Mouse (Mus musculus) liver, embryonic 16.5 days (tissue): ENCODE results near the gene Phf11d. TPM values are rescaled to one million over a fixed set of nuclear protein-coding genes. Genes with fewer than 3 reads are reported as not detected.
"Not testable (repeated sequence)": the region's sequence is repeated elsewhere in the genome, so short reads cannot be mapped to it uniquely, and the experiment has no call there.

Source experiments
- ATAC-seq: fragments of 200-750 bp; cut with Nextera tagmentation; 2 replicates; pipeline ENCODE4 v1.8.0; 2017; ENCODE audit warnings: low read depth, mild to moderate bottlenecking, moderate number of reproducible peaks, moderate library complexity
- H3K27ac ChIP-seq: fragments of 300-500 bp; sonication (generic); 2 replicates; pipeline ENCODE4 v1.5.1; 2014; ENCODE audit warnings: mild to moderate bottlenecking, low read length
- H3K27me3 ChIP-seq: fragments of 300-500 bp; sonication (generic); 2 replicates; pipeline ENCODE4 v1.6.1; 2014; ENCODE audit warnings: low read depth, low read length, mixed read lengths; ENCODE audit not compliant: control insufficient read depth, insufficient read depth
- H3K36me3 ChIP-seq: fragments of 300-500 bp; sonication (generic); 2 replicates; pipeline ENCODE4 v1.6.1; 2014; ENCODE audit warnings: mild to moderate bottlenecking; ENCODE audit not compliant: control insufficient read depth, insufficient read depth
- H3K4me1 ChIP-seq: fragments of 300-500 bp; sonication (generic); 2 replicates; pipeline ENCODE4 v1.6.1; 2014; ENCODE audit warnings: low read depth, low read length, mixed read lengths; ENCODE audit not compliant: control insufficient read depth
- H3K4me2 ChIP-seq: fragments of 300-500 bp; sonication (generic); 2 replicates; pipeline ENCODE4 v1.6.1; 2014; ENCODE audit warnings: low read depth, low read length, mixed read lengths
- H3K4me3 ChIP-seq: fragments of 300-500 bp; sonication (generic); 2 replicates; pipeline ENCODE4 v1.5.1; 2014; ENCODE audit warnings: low read depth, mild to moderate bottlenecking, low read length
- H3K9ac ChIP-seq: fragments of 300-500 bp; sonication (generic); 2 replicates; pipeline ENCODE4 v1.6.1; 2014; ENCODE audit warnings: low read depth, low read length
- H3K9me3 ChIP-seq: fragments of 300-500 bp; sonication (generic); replicated peaks from 2 replicates; pipeline ENCODE4 v1.6.1; 2016; ENCODE audit warnings: low read length; ENCODE audit not compliant: control insufficient read depth
- WGBS: fragments of 180-500 bp; shearing (Covaris S2); extraction: QIAGEN DNeasy Blood & Tissue Kit; methylation state at CpG from one replicate; pipeline ENCODE4 v1.1.7; 2014; ENCODE audit not compliant: insufficient replicate concordance; 5-methylcytosine and 5-hydroxymethylcytosine counted together
- polyA plus RNA-seq: library from polyadenylated mRNA; unstranded; fragments of >200 nt; fragmentation: Nextera tagmentation; extraction: Ambion mirVana; gene quantifications from 2 replicates; pipeline ENCODE4 v1.2.1, GENCODE M21; 2015

The Phf11d gene
- 1.0 and 1.4 TPM in 2 replicates for polyA plus RNA-seq

DNA sequence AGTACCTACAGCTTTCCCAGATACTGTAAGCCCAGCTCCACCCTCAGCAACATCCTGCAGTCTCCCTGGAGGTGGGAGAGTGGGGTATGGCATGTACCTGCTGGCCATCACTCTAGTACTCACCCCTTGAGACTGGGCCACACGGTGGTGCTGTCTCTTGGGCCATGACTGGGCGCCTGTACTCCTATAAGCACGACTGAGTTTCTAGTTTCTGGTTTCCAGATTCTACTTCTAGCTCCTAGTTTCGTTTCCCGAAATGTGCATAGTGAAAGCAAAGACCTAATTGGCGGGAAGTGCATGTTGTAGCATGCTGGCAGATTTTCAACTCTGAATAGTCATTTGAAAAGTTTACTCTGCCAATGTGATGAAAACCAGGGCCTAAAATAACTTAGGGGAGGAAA is at the start of gene Phf11d:
Gene Phf11d, minus strand, starts transcription at position 227 of the 401 bp plus-strand sequence.
- WGBS = 56% methylated on average over 6 of the region's 6 CpGs
- H3K27me3 ChIP-seq = no peaks in the 10 kb centered on the region
- H3K4me3 ChIP-seq = no peak within 1 kb of the TSS
- no peak within 1 kb of the TSS for H3K4me2 ChIP-seq
- no peaks in the 10 kb centered on the region for H3K36me3 ChIP-seq
- ATAC-seq = no peak
- H3K9ac ChIP-seq = no peak within 1 kb of the TSS
- no peaks in the 10 kb centered on the region for H3K4me1 ChIP-seq
- no peak within 1 kb of the TSS for H3K27ac ChIP-seq
- no peaks in the 10 kb centered on the region for H3K9me3 ChIP-seq

GRCm38 (mm10) chr14:59414979-59415378 is 49.7 kb upstream of the Phf11d start:
- not testable (repeated sequence) for H3K9ac ChIP-seq, H3K27me3 ChIP-seq, ATAC-seq, H3K36me3 ChIP-seq, H3K4me2 ChIP-seq, H3K27ac ChIP-seq, H3K9me3 ChIP-seq, H3K4me1 ChIP-seq, H3K4me3 ChIP-seq
- WGBS = 92% methylated on average over 2 of the region's 2 CpGs

DNA sequence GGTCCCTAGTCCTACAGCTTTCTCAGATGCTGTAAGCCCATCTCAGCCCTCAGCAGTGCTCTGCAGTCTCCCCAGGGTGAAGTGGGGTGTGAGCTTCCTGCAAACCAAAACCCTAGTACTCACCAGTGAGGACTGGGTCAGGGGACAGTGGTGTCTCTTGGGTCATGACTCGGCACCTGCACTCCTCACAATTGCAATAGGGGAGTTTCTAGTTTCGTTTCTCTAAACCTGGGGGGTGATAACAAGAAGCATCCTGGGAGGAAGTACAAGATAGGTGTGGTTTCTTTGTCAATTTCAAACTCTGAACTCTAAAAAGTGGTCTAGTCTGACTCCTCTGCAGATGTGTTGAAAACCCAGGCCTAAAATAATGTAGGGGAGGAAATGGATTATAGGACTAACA is 31.7 kb upstream of the Phf11d start:
- H3K4me1 ChIP-seq = no peaks in the 10 kb centered on the region
- 30% methylated on average over 2 of the region's 2 CpGs for WGBS
- no peak overlapping the region for H3K9ac ChIP-seq
- ATAC-seq = no peak
- H3K36me3 ChIP-seq = no peaks in the 10 kb centered on the region
- H3K27me3 ChIP-seq = no peaks in the 10 kb centered on the region
- H3K27ac ChIP-seq = no peak overlapping the region
- H3K9me3 ChIP-seq = no peaks in the 10 kb centered on the region
- H3K4me3 ChIP-seq = no peak overlapping the region
- no peak overlapping the region for H3K4me2 ChIP-seq

DNA sequence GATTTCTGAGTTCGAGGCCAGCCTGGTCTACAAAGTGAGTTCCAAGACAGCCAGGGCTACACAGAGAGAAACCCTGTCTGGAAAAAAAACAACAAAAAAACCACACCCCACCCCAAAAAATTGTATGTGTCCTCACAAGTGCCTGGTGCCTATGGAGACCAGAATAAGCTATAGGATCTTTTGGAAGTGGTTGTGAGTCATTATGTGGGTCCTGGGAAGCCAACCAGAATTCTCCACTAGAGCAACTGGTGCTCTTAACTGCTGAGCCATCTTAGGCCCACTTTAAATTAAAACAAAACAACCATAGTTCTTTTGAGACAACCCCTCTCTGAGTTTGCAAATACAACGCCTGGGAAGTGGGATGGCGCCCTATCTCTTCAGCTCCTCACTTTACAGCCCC is 30.0 kb upstream of the Phf11d start, which contains the start of gene Phf11c:
Gene Phf11c, minus strand, starts transcription at position 101 of the 400 bp plus-strand sequence.
- ATAC-seq = no peak
- Histone ChIP-seq H3K4me3 (no peak within 1 kb of the TSS), H3K9ac (no peak within 1 kb of the TSS), H3K4me1 (no peaks in the 10 kb centered on the region), H3K27me3 (no peaks in the 10 kb centered on the region), H3K9me3 (no peaks in the 10 kb centered on the region), H3K4me2 (no peak within 1 kb of the TSS), H3K36me3 (no peaks in the 10 kb centered on the region), H3K27ac (no peak within 1 kb of the TSS)
- 75% methylated on average over 3 of the region's 3 CpGs for WGBS

- not testable (repeated sequence) for H3K27me3 ChIP-seq, H3K4me1 ChIP-seq, H3K4me2 ChIP-seq, H3K27ac ChIP-seq, ATAC-seq, H3K36me3 ChIP-seq, H3K4me3 ChIP-seq, H3K9ac ChIP-seq, H3K9me3 ChIP-seq
- WGBS = 70% methylated on average over 4 of the region's 4 CpGs
Observed at GRCm38 (mm10) chr14:59390181-59390580, 24.9 kb upstream of the Phf11d start.

DNA sequence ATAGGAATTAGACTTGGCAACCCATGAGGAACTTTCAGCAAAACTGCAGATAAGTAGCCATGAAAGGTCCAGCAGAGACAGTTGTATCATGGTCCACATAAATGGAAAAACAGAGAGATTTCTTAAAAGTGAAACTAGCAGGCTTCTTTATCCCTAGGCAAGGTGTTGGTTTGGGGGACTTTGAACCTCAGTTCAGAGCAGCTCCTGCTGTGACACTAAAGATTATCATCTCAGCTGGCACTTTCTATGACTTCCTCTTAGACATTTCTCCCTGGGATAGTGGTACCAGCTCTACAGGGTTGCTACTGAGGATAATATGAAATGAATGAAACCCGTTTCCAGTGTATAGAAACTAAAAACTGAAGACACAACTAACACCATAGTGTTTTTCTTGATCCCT is 24.3 kb upstream of the Phf11d start:
- no peak overlapping the region for H3K27ac ChIP-seq
- ATAC-seq = no peak
- H3K27me3 ChIP-seq = no peaks in the 10 kb centered on the region
- no peaks in the 10 kb centered on the region for H3K9me3 ChIP-seq
- H3K4me2 ChIP-seq = no peak overlapping the region
- H3K4me1 ChIP-seq = no peaks in the 10 kb centered on the region
- H3K4me3 ChIP-seq = no peak overlapping the region
- no peak overlapping the region for H3K9ac ChIP-seq
- H3K36me3 ChIP-seq = no peaks in the 10 kb centered on the region
- 32% methylated on average over 1 of the region's 1 CpGs for WGBS

GRCm38 (mm10) chr14:59370348-59371068 is 5.2 kb upstream of the Phf11d start:
- no peaks in the 10 kb centered on the region for H3K27me3 ChIP-seq
- no peak overlapping the region for H3K4me2 ChIP-seq
- no peak overlapping the region for H3K9ac ChIP-seq
- no peaks in the 10 kb centered on the region for H3K4me1 ChIP-seq
- H3K27ac ChIP-seq = no peak overlapping the region
- ATAC-seq = no peak
- H3K9me3 ChIP-seq = no peaks in the 10 kb centered on the region
- no peaks in the 10 kb centered on the region for H3K36me3 ChIP-seq
- no peak overlapping the region for H3K4me3 ChIP-seq
- WGBS = 84% methylated on average over 25 of the region's 25 CpGs

DNA sequence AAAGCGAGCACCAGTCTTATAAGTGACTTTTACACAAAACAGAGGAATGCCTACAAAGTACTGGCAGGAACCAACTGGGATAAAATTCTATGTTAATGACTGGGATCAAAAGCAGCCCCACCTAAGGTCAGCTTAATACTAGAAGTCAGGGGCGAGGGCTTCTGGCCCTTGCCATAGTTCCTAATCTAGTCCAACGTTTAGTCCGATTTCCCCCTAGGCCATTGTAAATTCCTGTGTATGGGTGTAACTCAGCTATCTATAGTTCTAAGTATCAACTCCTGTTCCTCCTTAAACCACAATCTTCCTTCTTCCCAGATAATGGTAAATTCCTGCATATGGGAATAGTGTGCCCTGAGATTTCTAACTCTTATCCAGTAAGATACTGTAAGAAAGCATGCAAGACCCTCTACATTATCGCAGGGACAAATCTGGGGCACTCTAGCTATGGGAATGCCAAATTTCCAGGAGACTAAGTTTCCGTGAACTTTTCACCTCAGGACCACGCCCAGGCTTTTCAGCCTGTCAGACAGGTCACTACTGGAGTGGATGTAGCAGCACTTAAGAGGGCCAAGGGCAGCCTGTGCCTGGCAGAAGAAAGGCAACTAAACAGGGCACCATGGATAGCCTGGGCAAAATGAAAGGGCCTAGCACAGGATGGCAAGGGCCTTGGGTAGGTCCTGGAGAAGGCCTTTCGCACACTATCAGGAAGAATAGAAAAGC is 1.3 kb upstream of the Phf11d start:
- no peak overlapping the region for H3K9ac ChIP-seq
- ATAC-seq = no peak
- H3K27ac ChIP-seq = no peak overlapping the region
- no peaks in the 10 kb centered on the region for H3K9me3 ChIP-seq
- WGBS = 66% methylated on average over 8 of the region's 8 CpGs
- H3K4me1 ChIP-seq = no peaks in the 10 kb centered on the region
- H3K27me3 ChIP-seq = no peaks in the 10 kb centered on the region
- H3K4me3 ChIP-seq = no peak overlapping the region
- H3K4me2 ChIP-seq = no peak overlapping the region
- no peaks in the 10 kb centered on the region for H3K36me3 ChIP-seq

DNA sequence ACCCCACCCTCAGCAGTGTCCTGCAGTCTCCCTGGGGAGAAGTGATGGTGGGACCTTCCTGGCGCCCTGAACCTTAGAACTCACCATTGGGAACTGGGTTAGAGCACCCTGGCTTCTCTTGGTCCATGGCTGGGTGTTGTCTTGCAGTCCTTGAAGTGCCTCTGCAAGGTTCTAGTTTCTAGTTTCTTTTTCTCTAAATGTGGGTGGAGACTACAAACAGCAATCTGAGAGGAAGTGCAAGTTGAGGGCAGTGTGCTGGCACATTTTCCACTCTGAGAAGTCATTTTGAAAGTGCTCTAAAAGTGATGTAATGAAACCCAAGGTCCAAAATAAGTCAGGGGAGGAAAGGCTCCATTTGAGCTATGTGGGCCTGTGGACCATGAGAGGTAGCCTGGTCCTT is 24.1 kb downstream of the Phf11d start, which contains the start of gene Phf11b:
Gene Phf11b, minus strand, starts transcription at position 163 of the 400 bp plus-strand sequence.
- not testable (repeated sequence) for H3K4me2 ChIP-seq, H3K4me3 ChIP-seq, H3K9ac ChIP-seq, H3K36me3 ChIP-seq, ATAC-seq, H3K27ac ChIP-seq, H3K4me1 ChIP-seq, H3K27me3 ChIP-seq, H3K9me3 ChIP-seq
- 29% methylated on average over 1 of the region's 1 CpGs for WGBS
